Mouse (Mus musculus): ENCODE measurements around the gene Ssr4.
"Not testable (repeated sequence)": the region's sequence is repeated elsewhere in the genome, so short reads cannot be mapped to it uniquely, and the experiment has no call there.

Gene Ssr4

DNA sequence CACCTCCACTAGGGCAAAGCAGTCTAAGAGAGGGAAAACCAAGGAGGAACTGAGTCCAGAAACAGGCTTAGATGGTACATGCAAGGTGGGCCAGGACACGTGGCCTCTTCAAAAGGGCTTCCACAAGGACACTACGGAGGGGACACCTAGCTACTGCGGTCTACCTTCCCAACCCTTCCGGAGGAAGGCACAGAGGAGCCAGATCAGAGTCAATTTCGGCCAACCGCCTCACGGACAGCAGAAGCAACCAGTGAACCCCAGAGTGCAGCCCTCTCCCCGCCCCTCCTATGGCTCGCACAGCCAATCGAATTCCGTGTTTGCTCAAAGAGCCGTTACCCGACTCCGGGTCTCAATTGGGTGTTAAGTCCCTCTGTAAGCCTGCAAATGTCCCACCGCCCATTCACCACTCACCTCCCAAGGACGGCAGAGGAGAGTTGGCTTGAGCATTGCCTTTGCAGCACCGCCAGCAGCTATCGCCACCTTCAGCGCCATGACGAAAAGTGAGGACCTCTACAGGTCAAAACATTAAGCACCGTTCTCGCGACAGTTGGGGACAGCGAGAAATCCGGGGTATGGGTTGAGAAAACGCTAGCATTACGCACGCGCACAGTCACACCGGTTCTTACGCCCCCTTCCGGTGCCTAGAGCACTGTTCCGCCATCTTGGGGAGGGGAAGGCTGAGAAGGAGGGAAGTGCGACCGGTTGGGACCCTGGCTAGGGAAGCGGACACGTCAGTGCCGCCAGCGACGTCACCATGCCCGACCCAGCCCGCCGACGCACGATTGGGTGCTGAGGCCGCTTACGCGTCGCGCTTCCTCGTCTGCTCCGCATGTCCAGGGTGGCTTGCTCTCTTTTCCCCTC is at the start of gene Ssr4, which contains the start of gene Idh3g:
Gene Ssr4, plus strand, starts transcription at position 665 of the 861 bp plus-strand sequence.
Gene Idh3g, minus strand, starts transcription at position 534 of the 861 bp plus-strand sequence.
- DNase-seq = peak; percentile 89 to 93

DNA sequence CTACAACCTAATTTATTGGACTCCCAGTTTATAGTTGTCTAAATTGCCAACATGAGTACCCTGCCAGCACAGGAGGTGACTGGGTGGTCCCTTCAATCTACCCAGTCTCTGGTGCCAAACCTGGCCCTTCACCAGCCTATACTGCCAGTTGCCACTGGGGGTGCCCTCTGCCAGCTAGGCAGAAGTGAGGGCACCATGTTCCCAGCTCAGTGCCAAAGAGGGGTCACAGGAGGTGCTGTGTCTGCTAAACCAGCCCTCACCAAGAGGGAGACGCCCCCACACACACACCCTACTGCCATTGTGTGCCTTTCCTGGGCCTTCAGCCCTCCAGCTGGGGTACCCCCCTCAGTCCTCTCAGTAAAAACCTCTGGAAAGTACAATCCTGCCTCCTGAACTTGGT is 48.7 kb upstream of the Ssr4 start:
- DNase-seq = no peak

DNA sequence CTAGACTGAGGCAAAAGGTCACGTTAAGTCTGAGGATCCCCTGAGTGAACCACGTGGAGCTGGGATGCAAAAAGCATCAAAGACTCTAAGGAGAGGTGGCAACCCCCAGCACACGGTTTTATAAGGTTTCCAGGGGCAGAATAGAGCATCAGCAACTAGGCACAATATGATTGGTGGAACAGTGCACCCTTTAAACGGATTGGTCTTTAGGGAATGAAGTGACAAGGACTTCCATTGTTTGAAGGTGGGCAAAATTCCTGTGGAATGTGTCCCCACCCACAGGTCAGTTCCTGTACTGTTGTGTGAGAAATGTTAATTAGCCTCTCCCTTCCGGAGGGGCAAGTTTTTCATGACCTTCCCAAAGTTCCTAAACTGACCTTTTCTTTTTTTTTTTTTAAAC is 47.7 kb upstream of the Ssr4 start:
- no peak for DNase-seq

DNA sequence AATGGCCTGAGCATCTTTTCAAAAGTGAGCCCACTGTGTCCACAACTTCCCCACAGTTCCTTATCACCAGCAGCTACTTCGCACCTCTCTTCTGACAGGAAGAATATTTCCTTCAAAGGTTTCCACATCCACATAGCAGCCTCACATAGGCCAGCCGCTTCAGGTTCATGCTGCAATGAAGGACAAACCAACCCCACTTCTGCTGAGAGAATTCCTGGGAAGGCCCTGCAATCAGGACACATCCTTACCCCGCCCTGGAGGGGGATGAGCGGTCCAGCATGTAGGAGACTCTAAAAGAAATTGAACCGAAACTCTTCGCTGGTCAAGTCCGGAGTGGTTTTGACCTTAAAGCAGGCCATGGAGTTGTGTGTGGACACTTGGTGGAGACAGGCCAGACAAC is 47.0 kb upstream of the Ssr4 start:
- not testable (repeated sequence) for DNase-seq

DNA sequence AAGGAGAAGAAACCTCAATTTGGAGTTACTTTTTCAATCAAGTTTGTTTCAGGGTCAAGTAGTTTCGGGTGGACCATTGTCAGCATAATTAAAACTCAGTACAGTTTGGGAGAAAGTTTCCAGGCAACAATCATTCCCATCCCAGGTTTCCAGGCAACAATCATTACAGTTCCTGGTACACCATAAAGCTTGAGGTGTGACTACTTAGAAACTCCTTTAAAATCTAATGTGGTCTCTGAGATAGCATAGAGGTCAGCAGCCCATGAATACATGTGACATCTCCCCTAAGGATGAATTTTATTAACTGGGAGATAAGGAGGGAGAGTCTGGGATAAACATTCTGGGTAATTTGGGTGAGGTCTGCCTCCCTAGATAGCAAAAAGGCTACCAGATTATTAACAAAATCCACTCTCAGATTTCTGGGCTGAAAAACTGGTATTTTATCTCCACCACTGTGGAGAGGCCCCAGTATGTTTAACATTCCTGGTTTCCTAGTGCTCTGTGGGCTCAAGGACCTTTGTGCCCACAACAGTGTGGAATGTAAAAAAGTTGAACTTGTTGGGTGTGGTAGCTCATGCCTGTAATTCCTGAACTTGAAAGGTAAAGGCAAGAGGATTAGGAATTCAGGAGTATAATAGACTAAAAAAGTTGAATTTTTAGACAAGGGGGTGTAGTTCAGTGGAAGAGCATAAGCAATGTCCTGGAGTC is 41.9 kb upstream of the Ssr4 start:
- no peak for DNase-seq

DNA sequence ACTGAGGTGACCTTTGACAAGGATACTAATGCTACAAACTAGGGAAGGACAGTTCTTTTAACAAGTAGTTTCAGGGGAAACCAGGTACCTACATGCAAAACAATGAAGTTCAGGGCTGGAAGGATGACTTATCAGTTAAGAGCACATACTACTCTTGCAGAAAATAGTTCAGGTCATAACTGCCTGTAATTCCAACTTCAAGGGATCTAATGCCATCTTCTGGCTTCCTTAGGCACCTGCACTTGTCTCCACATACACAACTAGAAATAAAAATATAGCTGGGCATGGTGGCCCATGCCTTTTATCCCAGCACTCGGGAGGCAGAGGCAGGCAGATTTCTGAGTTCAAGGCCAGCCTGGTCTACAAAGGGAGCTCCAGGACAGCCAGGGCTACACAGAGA is 37.9 kb upstream of the Ssr4 start:
- no peak for DNase-seq

DNA sequence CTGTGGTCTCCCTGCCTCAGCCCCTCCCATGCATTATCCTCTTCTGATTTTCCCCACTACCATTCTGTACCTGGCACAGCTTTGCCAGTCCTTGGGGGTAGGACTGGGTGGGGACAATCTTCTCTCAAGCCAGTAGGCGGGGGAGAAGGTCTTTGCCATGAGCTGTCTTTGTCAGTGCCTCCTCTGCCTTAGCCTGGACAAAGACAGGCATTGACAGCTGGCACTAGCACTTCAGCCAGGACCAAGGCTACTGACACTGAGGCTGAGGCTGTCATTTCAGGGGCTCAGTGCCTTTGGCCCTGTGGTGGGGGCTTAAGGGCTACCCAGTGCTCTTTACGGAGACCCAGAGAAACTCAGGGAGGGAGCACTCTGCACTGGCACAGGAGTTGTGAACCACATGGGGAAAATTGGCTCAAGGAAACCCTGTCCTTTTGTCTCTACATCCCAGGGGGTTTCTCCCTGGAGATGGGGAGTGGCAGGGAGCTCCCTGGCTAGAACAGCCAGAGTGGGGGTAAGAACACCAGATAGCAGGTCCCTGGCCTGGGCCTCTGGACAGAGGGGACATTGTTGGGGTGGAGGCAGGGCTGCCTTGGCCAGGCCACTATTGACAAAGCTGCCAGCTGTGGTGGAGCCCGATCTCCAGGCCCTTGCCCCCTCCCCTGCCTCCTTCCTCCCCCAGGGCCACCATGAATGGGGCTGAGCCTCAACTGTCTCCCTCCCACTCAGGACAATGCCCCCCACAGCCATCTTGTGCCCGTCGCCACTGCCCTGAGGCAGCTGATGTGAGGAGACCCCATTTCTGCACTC is 30.3 kb upstream of the Ssr4 start, which contains the start of gene Plxnb3:
Gene Plxnb3, plus strand, starts transcription at position 757 of the 807 bp plus-strand sequence.
- peak in 1 of 2 experiments; percentile 9 for DNase-seq

DNA sequence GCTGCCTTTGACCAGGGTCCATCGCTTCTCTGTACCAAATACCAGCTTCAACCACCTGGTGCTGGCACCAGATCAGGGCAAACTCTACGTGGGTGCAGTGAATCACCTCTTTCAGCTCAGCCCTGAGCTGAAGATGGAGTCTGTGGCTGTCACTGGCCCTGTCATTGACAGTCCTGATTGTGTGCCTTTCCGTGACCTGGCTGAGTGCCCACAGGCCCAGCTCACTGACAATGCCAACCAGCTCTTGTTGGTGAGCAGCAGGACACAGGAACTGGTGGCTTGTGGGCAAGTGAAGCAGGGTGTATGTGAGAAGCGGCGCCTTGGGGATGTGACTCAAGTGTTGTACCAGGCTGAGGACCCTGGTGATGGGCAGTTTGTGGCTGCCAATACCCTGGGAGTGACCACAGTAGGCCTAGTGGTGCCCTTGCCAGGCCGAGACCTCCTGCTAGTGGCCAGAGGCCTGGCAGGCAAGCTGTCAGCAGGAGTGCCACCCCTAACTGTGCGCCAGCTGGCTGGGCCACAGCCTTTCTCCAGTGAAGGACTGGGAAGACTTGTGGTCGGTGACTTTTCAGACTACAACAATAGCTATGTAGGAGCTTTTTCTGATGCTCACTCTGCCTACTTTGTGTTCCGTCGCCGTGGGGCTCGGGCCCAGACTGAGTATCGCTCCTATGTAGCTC is 28.1 kb upstream of the Ssr4 start:
- DNase-seq = peak; percentile 67 to 69

DNA sequence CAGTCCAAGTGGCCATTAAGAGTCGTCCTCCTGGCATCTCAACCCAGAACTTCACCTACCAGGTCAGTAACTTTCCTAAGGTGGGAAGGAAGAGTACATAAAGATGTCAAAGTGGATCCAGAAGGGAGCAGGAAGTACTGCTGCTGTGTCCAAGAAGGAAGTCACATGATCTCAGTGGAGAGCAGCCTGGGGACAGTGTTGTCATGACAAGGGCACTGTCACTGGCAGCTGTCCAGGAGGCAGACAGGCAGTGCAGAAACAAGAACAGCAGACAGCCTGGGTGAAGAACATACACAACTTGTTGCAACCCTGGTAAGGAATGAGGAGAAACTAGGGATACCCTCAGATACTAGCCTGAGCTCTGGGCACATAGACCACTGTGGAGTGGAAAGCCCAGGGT is 21.5 kb upstream of the Ssr4 start:
- DNase-seq = no peak

DNA sequence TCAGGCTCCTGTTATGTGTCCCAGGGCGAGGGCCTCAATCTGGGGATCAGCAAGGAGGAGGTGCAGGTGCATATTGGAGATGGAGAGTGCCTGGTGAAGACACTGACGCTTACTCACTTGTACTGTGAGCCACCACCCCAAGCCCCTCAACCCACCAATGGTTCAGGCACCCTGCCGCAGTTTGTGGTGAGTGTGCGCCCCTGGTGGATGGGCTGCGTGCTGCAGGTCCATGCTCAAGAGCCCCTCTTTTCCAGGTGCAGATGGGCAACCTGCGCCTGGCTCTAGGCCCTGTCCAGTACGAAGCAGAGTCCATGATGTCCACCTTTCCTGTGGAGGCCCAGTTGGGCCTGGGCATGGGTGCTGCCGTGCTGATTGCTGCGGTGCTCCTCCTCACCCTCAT is 19.6 kb upstream of the Ssr4 start:
- DNase-seq = no peak

DNA sequence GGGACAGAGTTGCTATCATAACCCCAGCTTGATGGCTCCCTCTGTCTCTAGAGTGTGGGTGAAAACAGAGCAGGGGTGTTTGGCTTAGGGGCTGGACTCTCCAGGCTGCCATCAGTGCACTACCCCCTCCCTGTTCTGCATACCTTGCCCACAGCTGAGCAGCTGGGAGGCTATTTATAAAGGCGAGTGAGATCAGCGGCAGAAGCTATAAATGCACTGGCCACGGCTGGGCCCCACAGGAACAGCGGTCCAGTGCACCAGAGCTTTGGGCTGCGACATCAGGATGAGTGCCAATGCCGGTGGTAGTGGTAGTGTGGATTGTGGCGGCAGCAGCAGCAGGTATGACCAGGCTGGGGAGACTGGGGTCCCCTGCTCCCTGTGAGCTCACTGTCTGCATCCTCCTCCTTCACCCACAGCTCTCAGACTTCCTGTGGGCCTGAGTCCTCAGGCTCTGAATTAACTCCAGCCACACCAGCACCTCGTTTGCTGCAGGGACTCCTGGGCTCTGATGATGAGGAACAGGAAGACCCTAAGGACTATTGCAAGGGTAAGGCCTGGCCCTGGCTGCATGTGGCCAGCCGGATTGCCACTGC is 12.6 kb upstream of the Ssr4 start, which contains the start of gene Srpk3:
Gene Srpk3, plus strand, starts transcription at position 238 of the 593 bp plus-strand sequence.
- DNase-seq = no peak

DNA sequence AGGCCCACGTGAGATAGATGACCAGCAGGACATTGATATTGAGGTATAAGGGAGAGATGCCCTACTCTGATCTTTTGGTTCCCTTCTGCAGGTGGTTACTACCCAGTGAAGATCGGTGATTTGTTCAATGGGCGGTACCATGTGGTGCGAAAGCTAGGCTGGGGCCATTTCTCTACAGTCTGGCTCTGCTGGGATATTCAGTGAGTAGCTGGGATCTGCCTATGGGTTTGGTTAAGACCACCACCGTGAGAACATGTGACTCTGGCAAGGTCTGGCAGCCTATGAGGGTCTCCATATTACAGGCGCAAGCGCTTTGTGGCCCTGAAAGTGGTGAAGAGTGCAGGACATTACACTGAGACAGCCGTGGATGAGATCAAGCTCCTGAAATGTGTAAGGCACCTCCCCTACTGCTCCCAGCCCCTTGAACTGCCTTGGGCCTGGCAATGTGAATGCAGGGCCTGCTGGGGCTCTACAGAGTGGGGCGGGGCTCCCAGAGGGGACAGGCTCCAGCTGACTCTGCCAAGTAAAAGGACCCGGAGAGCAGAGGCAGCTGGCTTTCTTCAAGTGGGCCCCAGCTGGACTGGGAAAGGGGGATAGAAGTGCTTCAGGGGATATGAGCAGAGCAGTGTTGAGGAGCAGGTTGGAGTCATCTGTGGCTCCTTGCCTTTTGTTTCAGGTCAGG is 11.9 kb upstream of the Ssr4 start:
- no peak for DNase-seq

DNA sequence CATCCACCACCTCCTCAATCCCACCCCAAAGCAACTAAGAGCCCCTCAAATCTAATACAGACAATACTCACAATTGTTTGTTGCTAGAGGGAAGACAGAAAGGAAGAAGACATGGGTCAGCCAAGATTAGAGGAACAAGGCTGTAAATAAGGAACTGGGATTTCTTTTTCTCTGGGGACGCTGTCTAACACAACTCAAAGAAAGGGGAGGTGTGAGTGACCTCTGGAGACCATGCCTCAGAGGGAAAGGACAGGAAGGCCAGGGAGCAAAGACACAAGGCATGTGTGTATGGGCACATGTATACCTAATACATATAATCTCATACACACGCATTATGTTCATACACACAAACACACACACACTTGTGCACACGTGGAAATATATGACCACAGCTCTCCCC is 4.6 kb upstream of the Ssr4 start:
- DNase-seq = no peak

DNA sequence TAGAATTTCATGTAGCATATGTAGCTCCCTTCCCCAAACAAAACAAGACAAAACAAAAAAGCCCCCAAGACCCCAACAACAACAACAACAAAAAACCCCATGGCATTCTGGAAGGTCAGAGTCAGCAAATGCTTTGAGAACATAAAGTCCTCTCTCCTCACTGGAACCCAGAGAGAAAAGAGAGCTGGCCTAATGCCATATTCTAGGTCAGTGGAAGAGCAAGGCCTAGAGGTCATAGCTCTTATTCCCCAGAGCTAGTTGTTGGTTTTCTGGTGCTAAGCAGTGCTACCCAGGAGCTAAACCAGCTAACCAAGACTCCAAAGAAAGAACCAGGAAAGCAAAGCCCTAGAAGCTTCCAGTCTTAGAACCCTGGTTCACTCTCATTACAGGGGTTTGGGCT is 1.2 kb upstream of the Ssr4 start:
- no peak for DNase-seq

DNA sequence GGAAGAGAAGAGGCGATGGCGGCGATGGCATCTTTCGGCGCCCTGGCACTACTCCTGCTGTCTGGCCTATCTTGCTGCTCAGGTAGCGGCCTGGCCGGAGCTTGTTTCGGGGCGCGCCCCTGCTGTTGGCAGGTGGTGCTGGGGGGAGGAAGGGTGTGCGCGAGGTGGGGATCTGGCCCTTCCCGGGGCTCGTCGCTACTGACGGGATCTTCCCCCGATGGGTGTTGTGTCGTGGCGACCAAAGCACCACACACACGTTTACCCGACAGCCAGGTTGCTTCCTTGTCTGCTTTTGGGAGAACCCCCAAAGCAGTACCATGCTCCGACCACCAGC is 364 bp downstream of the Ssr4 start:
- no peak for DNase-seq

DNA sequence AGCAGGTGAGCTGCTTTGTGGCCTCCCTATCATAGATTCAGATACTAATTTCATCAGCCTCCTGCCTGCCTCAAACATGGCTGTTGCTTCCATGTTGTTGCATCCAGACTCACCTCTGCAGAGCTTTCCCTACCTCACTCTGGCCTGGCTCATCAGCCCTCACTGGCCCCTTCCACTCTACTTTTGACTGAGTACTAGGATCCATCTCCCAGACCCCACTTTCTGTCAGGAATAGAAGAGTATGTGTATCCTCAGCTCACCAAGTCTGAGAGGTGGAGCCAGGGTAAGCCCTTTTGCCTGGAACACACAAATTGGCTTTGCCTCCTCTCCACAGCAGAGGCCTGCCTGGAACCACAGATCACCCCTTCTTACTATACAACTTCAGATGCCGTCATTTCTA is 1.7 kb downstream of the Ssr4 start:
- DNase-seq = no peak

DNA sequence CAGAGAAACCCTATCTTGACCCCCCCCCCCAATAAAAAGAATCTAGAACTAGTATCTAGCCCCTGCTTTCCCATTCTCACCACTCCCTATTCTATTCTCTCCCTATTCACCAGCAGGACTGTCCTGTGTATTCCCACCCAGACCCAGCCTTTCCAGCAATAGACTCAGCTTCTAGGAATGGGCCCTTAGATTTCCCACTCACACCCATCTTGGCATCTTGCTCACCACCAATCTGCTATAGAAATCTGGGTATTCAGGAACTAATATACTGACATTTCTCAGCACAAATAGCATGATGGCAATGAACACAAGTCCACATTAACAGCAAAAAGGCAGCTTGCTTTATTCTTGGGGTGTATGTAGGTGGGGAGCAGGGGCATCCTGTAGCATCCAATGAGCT is 6.2 kb downstream of the Ssr4 start:
- no peak for DNase-seq

DNA sequence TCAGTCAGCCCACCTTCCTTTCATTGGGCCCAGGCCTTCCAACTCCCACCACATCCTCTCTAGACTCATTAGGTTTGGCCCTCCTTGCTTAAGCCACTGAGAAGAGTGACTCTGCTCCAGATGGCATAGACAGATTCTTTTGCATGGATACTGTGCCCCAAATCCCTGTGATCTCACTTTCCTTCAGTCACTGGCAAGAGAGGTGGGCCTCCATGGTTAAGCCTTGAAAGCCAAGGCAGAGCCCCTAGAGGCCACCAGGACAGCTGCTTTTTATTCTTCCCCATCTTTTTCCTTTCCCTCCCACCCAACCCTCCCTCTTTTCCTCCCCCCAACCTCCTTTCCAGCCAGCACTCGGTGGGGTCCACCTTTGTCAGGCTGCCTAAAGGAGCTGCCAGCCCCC is 6.7 kb downstream of the Ssr4 start:
- no peak for DNase-seq

DNA sequence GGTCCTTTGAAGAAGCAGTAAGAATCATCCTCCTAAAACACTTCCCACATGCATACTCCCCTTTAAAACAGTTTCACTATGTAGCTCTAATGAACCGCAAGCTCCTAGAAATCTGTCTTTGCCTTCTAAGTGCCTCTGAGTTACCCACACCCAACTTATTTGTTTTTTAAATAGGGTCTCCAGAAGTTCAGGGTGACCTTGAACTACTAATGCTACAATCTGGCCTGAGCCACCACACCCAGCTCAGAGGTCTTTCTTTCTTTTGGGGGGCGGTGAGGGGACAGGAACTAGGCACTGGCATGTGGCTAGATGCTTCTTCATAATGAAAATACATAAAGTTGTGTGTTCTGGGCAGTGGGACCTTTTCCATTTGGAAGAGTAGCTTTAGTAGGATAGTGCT is 10.7 kb downstream of the Ssr4 start:
- no peak for DNase-seq

DNA sequence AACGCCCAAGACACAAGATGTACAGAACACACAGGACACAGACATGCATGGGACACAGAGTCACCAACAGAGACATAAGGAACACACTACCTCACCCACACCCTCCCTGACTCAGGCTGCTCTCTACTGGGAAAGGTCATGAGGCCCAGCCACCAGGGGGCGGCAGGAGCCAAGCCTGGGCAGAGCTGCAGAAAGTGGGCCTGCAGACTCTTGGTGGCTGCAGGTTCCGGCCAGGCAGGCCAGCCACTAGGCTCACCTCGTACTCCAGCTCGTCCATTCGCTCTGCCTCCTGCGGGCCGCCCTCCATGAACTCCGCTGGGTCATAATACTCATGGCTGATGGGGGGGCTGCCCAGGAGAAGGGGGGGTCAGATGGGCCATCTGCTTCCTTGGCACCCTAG is 11.7 kb downstream of the Ssr4 start:
- DNase-seq = peak; percentile 85 to 87

DNA sequence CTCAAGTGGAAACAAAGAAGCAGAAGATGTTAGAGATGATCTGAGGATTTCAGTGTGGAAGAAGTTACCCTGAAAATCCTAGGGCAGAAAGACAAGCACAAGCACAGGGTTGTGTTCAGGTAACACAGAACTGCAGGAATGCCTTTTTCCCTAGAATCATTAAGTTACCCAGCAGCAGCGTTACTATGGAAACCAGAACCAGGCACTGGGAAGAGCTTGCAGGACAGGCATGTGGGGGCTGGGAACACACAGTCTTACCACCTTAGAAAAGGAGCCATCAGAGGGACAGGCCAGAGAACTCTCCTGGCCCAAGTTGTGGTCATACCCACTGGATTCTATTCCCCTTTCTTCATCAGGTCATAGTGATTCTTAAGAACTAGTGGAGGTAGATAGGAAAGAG is 19.0 kb downstream of the Ssr4 start:
- no peak for DNase-seq

DNA sequence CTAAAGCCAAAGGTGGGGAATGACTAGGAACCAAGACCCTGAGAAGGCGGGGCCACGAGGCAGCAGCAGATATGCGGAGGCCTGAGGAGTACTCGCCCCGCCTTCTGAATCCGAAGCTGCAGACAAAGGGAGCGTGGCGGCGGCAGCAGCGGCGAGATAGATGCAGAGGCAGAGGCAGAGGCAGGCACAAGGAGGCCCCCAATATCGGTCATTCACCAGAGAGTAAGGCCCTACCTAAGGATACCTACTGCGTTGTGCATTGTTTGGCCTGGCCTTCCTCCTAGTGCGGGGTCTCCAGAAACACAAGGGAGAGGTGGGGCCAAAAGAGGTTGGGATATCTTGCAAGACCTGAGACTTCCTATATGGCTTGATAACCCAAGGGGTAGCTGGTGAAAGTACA is 28.2 kb downstream of the Ssr4 start:
- no peak for DNase-seq
